Mouse (Mus musculus): ENCODE measurements at regions not wholly inside any gene's neighbourhood (a gene's known extent, or its start where the extent isn't known, plus 50 kb on each side); places are given as distances from the start of the nearest gene placed in this dataset.

DNA sequence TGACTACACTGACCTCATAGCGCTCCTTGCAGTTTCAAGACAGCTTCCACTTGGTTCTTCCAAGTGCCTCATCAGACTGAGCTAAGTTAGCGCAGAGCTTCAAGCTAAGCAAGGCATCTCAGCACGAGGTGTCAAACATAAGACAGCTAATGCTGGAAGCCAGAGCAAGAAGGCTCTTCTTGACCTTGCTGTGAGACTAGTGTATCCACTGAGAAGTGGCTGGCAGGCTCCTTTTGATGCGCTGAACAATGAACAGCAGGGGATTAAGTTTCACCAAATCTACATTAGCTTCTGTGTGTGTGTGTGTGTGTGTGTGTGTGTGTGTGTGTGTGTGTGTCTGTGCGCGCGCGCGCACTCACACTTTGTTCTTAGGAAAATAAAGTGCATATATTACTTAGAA, 482.2 kb upstream of the Got2 start:
- no peak for TF ChIP-seq CTCF (conservative IDR thresholded peaks at IDR 0.05; ENCODE audit: insufficient read depth, insufficient read length, low read depth, low read length)
- TF ChIP-seq POLR2A (IDR thresholded peaks at IDR 0.05; ENCODE audit: low read depth, low read length), result no peak

All from kidney, adult 2 months (tissue).